Mouse (Mus musculus): ENCODE results near the gene A430033K04Rik.

The A430033K04Rik gene

GRCm38 (mm10) chr5:138694496-138695167 is 72.0 kb downstream of the A430033K04Rik start:
- peak; percentile 16 for DNase-seq (ENCODE audit: low read depth)

GRCm38 (mm10) chr5:138697466-138697865 is 74.8 kb downstream of the A430033K04Rik start:
- DNase-seq (ENCODE audit: low read depth): no peak
